Mouse (Mus musculus) adrenal gland, postnatal 10 days (tissue): ENCODE data around the gene Olfr71. TPM values are rescaled to one million over a fixed set of nuclear protein-coding genes. Genes with fewer than 3 reads are reported as not detected.
A peak's percentile ranks its signal among the peaks of the same experiment; 100 is the strongest.

Experiments
- DNase-seq: peaks from one replicate; pipeline ENCODE4 v3.0.0; 2021; ENCODE audit warnings: mixed read lengths
- long read RNA-seq, 2 experiments: library from polyadenylated mRNA; stranded (forward); transcript quantifications; one replicate each; pipeline ENCODE4 v2.0.0; 2021
- total RNA-seq, 2 experiments: library from RNA; stranded (reverse); gene quantifications; 2 replicates each; pipeline ENCODE4 v1.2.3; 2021

Olfr71 gene
- not detected for total RNA-seq
- long read RNA-seq, experiment 1, result 0 reads
- long read RNA-seq, experiment 2, result 0 reads

GRCm38 (mm10) chr4:43709869-43710268 lies at the start of gene Olfr71:
Gene Olfr71, minus strand, starts transcription at chr4:43710255.
- peak; percentile 54 for DNase-seq

GRCm38 (mm10) chr4:43757213-43757612 lies 47.2 kb upstream of the Olfr71 start:
- DNase-seq, result no peak

- no peak for DNase-seq
These were observed 35.1 kb upstream of the Olfr71 start for GRCm38 (mm10) chr4:43745187-43745586.

- DNase-seq, result no peak
These were observed 33.0 kb upstream of the Olfr71 start for GRCm38 (mm10) chr4:43743099-43743498.

- no peak for DNase-seq
These were observed 32.6 kb upstream of the Olfr71 start for GRCm38 (mm10) chr4:43742637-43743036.

GRCm38 (mm10) chr4:43741526-43741925 lies 31.5 kb upstream of the Olfr71 start:
- DNase-seq, result no peak

GRCm38 (mm10) chr4:43738989-43739674 lies 29.1 kb upstream of the Olfr71 start:
- DNase-seq, result no peak

- no peak for DNase-seq
These were observed 27.1 kb upstream of the Olfr71 start for GRCm38 (mm10) chr4:43737144-43737543.

- no peak for DNase-seq
These were observed 23.1 kb upstream of the Olfr71 start for GRCm38 (mm10) chr4:43733186-43733585.

GRCm38 (mm10) chr4:43732171-43732570 lies 22.1 kb upstream of the Olfr71 start:
- DNase-seq, result no peak

GRCm38 (mm10) chr4:43730750-43731297 lies 20.8 kb upstream of the Olfr71 start:
- no peak for DNase-seq

- DNase-seq, result no peak
These were observed 19.9 kb upstream of the Olfr71 start, which contains the start of gene Spaar for GRCm38 (mm10) chr4:43729794-43730550. Gene Spaar, plus strand, starts transcription at chr4:43730034.

GRCm38 (mm10) chr4:43729126-43729525 lies 19.1 kb upstream of the Olfr71 start:
- no peak for DNase-seq

GRCm38 (mm10) chr4:43728576-43728954 lies 18.5 kb upstream of the Olfr71 start:
- peak; percentile 73 for DNase-seq

GRCm38 (mm10) chr4:43727718-43728575 lies 17.9 kb upstream of the Olfr71 start:
- DNase-seq, result no peak

- peak; percentile 67 for DNase-seq
These were observed 16.9 kb upstream of the Olfr71 start, which contains the start of gene Hrct1 for GRCm38 (mm10) chr4:43726995-43727394. Gene Hrct1, plus strand, starts transcription at chr4:43727188.

GRCm38 (mm10) chr4:43726228-43726993 lies 16.4 kb upstream of the Olfr71 start:
- DNase-seq, result no peak

- DNase-seq, result peak; percentile 75
These were observed 14.7 kb upstream of the Olfr71 start for GRCm38 (mm10) chr4:43724764-43725163.

GRCm38 (mm10) chr4:43722191-43722590 lies 12.1 kb upstream of the Olfr71 start:
- no peak for DNase-seq

GRCm38 (mm10) chr4:43720491-43721228 lies 10.6 kb upstream of the Olfr71 start:
- no peak for DNase-seq
